Mouse (Mus musculus) testis, adult 2 months (tissue): Measurements from ENCODE around the gene Aldoart2.

Source experiments
- CTCF ChIP-seq: fragments of 200-500 bp; IDR thresholded peaks from 2 replicates; pipeline ENCODE4 v1.5.1; 2012; ENCODE audit warnings: low read depth, mild to moderate bottlenecking, inconsistent platforms, low read length, moderate library complexity; ENCODE audit not compliant: control insufficient read depth, insufficient read depth, insufficient replicate concordance
- POLR2A ChIP-seq: fragments of 200-500 bp; IDR thresholded peaks from 2 replicates; pipeline ENCODE4 v1.6.1; 2012; ENCODE audit warnings: low read depth, mild to moderate bottlenecking, inconsistent platforms, low read length, moderate library complexity; ENCODE audit not compliant: control insufficient read depth

DNA sequence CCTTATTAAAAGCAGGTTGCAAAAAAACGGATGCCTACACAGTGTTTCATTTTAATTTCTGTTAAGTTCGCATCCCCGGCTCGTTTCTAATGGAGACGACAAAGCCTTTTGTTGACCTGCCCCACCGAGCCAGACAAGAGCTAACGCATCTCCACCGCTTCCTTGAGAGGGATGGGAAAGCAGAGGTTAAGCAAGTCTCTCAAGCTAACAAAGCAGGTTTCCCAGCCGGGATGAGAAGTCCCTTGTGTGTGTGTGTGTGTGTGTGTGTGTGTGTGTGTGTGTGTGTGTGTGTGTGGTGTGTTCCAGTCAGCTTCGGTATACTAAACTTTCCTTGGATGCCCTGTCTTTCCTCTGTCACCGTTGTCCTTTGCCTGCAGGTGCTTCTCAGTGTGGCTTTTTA is 6.1 kb downstream of the Aldoart2 start:
- TF ChIP-seq POLR2A = no peak
- TF ChIP-seq CTCF = no peak
